Mouse (Mus musculus): ENCODE results near the gene Rasgef1b.

Rasgef1b gene

DNA sequence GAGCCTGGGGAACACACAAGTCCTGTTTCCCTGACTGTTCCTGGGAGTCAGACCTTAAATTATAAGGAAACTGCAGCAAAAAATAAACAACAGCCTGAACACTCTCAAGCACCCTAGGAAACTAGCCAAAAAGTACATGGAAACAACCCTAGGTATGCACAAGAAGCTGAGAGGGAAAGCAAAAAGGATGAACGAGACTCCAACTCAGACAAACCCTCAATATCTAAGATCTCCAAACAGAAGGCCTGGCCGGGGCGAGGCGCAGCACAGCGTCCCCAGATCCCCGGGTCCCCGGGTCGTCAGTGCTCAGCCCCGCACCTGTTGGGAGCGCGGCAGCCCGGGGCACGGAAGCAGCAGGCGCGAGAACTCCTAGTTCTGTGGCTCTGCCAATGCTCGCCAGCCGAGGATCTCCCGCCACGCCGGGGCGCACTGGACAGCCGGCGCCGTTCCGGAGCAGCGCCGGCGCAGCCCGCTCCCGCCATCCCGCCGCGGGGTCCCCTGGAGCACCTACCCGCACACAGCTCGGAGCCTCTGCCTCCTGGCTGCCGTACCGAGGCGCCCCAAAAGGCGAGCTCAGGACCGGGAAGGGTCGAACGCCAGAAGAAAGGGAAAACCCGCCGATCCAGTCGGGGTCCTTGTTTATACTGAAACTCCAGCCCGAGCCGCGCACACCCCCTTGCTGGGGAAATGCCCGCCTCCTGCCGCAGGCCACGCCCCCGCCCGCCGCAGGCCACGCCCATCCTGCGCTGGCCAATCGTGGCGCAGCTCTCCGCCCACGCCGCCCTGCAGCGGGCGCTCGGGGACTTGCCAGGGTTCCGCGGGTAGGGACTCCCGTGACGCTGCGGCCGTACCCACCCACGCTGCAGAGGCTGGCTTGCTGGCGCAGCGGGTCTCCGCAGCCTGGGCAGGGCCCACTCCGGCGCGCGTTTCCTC lies 476.4 kb downstream of the Rasgef1b start:
- peak; percentile 93 to 95 for DNase-seq (ENCODE audit: low spot score in 2 of 2)

DNA sequence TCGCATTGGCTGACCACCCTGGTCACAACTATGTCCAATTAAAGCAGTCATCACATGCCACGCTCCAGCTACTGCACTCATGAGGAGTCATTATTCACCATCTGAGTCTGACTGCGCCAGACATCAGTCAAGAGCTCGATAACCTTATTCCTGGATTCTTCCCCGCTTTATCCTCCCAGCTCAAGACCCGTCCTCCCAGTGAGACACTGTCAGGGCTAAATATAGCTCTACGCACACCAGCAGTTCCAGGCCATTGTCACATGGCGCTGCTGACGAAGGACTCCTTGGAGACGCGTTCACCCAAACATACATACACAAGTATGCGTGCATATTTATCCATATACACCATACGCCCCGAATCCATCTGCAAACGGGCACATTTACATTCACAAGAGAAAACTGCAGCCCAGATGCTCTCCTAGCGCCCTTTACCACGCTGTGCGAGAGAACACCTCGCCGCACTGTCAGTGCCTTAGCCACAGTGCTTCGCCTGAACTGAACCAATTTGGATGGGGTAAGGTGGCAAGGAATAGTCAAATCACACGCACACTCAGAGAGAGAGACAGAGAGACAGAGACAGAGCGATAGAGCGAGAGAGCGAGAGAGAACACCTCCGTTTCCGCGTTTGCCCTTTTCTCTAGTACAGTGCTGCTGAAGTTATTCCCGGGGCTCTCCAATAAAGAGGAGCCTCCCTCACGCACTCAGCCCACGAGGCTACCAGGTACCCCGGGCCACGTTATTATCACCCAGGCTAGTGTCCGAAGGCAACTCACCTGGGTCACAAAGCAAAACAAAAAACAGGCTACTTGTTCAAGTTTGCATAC lies 477.3 kb downstream of the Rasgef1b start:
- DNase-seq (ENCODE audit: low spot score in 2 of 2), result peak; percentile 35 to 39

DNA sequence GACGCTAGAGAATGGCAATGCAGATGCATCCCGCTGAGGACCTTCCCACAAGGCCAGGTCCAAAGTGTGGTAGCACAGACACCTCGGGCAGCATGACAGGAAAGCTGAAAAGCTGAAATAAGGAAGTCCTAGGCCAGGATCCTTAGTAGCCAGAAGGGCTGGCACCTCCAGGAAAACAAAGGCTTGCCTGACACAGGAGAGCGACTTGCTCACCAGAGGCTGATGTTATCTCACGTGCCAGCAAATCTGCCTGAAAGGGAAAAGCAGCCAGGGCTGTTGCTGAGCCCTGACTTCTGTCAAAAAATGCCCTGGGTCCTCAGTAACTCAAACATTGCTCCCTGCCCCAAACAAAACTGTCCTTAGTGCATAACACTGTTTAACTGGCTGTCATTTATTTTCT lies 478.0 kb downstream of the Rasgef1b start:
- no peak for DNase-seq (ENCODE audit: low spot score in 2 of 2)

DNA sequence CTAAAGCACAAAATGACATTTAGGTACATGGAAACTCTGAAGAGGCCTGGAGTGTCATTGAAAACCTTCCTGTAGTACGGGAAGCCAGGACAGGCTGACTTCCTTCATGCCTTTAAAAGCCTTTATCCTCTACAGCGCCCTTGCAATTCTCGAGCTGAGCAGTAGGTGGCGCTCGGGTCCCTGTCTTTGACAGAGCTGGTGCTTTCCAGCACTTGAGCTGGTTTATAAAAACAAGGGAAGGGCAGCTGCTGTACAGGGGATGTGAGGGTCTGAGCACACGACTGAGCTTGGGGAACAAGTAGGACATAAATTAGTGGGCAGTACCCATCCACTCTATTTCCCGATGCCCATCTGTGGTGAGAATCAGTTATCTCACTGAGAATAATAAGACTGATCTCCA lies 480.4 kb downstream of the Rasgef1b start:
- DNase-seq (ENCODE audit: low spot score in 2 of 2), result peak; percentile 99

DNA sequence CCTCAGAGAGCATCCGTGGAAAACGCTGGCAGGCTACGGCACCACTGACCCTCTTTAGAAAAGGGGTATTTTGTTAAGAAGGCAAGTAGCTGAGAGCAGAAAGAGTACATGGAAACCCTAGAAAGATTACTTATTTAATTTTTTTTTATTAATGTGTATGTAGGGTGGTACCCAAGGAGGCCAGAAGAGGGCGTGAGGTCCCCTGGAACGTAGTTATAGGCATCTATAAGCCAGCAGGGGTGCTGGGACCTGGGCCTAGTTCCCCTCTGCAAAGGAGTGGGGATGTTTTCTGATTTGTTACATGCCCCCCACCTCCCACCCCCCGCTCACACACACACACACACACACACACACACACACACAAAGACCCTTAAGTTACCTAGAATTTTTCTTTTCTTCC lies 480.9 kb downstream of the Rasgef1b start:
- no peak for DNase-seq (ENCODE audit: low spot score in 2 of 2)

DNA sequence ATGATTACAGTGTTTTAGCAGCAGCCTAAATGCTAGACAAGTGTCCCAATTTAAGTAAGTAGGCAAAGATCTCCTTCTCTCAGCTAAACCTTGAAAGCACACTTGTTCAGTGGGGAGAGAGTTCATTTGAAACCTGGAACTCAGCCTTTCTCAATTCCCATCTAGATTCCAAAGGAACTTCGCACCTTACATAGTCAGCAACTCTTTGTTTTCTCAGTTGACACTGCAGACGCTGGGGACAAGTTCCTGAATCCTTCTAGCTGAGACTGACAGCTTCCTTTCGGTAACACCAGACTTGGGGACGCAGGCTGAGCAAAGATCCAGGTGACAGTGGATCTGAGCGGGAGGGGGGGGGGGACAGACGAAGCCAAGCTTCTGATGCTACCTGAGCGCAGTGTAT lies 481.4 kb downstream of the Rasgef1b start:
- no peak for DNase-seq (ENCODE audit: low spot score in 2 of 2)

DNA sequence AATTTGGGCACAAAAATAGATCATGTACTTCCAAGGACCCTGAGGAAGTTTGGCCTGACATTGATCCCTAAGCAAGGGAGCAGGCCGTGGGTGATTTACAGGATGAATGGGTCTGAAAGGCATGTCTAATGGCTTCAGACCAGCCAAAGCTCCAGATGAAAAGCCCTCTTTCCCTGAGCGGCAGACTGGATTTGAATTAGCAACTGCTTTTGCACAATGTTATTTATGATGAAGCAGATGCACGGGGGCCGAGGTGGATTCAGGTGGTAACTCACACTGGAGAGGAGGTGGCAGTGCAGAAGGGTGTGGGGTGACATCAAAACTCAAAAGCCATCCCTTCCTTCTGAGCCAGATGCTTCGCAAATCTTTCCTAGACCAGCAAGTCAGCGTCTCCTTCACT lies 481.9 kb downstream of the Rasgef1b start:
- peak in 1 of 2 experiments; percentile 27 for DNase-seq (ENCODE audit: low spot score in 2 of 2)

DNA sequence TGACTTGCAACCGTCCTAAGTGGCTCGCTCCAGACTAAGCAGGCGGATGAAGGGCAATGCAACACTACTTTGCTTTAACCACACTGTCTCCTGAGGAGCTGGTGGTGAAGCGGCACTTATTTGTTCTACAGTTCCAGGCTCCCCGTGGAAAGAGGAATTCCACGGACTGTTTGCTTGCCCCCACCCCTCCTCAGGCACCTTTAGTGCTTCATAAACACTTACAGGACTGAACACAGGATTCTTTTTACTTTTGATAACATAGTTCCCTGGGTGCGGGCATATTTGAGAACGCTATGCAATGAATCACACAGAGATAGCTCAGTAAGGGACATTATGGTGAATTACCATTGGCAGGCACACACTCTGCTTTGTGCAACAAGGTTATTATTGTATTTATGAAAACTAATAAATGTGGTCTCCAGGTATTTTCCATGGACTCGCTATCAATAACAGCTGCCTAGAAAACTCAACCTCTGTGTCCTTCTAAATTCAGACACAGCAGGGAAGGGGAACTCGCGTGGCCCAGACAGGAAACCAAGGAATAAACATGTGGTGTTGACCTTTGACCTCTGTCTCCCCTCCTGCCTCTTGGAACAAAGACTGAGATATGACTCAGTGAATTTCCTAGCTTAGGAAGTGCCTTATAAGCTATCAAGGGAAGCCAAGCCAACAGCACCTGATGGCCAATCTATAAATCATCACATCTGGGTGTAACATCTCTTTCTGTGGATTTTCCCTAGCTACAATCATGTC lies 486.7 kb downstream of the Rasgef1b start:
- no peak for DNase-seq (ENCODE audit: low spot score in 2 of 2)

DNA sequence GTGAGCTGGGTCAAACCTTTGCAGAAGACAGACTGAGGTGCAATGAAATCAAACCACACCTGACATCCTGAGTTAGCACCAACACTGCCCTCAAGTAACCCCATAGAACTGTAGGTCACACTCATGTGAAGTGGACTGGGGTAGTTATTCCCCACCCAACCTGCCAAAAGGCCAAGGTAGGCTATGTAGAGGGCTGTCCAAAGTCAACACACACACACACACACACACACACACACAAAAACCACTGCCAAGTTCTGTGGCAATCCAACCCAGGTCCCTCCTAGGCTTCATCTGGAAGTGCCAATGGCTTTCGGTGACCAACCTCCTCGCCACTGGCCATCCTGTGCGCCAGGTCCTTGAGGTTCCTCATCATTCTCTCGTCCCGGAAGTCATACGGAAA lies 488.4 kb downstream of the Rasgef1b start:
- no peak for DNase-seq (ENCODE audit: low spot score in 2 of 2)

DNA sequence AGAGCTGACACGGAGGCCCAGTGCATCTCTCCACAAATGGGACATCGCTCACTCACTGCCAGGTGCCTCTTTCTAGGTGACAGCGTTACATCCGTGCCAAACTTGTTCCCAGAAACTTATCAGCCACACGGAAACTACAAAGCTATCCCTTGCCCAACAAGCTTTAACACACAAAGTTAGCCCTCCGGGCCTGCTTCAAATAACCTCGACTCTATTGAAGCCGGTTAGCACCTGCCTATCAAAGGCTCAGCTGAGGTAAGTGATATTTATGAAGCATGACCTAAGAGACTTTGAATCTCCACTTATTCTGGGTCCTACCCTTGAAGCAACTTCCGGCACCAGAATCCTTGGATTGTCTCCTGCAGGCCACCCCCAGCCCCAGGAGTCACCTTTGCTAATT lies 489.2 kb downstream of the Rasgef1b start:
- DNase-seq (ENCODE audit: low spot score in 2 of 2), result no peak

DNA sequence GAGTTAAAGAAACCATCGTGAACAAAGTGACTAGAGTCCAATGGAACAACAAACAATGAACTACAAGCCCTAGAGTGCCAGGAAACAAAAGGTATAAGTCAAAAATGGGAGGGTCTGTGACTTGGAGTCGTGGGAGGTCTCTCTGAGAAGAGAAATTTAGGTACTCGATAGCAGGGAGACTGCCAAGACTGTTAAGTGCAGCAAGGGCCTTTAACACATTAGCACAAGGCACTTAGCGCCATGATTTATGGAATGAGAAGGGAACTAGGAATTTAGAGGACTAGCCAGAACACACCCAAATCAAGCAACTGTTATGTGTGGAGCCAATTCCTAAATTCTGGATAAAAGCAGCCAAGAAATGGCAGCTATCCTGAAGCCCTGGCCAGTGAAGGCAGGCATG lies 490.7 kb downstream of the Rasgef1b start:
- DNase-seq (ENCODE audit: low spot score in 2 of 2), result no peak

DNA sequence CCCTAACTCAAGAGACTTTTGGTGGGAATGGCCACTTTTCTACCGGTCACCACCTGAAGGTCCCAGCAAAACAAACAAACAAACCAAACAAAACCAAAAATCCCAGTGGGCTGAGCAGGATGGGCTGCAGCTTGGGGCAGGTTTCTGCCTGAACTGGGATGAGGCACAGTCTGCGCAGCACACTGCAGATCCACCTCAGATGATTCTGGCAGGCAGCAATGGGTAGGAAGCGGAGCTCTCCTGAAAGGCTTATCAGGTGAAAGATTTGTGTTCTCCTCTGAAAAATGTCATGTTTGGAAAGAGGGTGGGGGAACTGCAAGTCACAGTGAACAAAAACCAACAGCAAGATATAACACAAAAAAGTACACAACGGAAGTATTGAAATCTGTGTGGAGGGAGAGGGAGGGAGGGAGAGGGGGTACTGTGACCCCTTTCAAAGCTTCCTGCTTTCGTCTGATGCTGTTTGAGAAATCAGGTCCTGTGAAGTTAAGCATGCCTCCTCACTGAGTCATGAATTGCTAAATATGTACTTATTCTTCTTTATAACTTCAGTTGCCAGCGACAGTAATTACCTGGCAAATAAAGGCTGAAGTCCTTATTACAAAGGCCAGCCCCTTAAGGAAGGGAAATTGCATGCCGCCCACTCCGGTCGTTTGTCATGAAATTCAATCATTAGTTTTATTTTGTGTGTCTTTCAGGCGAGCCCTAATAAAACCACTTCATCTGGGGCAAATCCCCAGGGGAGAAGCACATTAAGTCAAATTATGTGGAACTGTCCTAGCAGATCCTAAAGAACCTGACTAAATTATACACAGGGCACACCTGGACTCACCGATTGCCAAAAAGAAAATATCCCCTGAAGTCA lies 491.7 kb downstream of the Rasgef1b start:
- DNase-seq (ENCODE audit: low spot score in 2 of 2), result no peak

DNA sequence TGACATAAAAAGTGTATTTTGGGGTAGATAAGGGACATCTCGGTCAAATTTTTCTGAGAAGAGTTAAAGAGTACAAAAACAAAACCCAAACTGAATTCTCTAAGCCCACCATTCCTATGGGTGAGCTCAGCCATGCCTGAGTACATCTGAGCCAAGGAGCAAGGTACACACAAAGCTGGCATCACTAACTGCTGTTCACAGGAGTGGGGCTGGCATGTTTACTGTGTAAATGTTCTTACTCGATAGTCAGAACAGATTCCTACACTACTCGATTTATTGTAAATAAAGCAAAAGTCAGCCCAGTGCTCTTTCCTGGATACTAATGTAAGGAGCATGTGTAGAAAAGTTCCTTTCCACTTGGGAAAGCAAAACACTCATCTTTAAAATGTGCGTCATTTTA lies 492.4 kb downstream of the Rasgef1b start:
- DNase-seq (ENCODE audit: low spot score in 2 of 2), result no peak

DNA sequence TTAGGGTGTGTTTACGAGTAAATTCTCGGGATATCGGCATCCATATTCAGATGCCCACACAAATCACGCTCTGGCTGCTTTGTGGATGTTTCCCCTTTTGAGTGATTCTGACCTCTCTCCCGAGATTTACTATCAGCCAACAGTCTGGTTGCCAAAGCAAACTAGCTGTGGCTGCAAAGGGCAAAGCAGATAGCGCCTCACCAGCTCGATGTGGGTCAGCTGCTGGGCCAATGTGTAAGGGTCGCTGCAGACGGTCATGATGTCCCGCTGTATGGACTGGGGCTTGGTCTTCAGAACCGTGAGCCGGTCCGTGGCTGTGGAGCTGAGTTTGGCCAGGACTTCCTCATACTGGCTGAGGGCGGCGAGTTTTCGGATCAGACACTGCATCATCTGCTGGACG lies 494.6 kb downstream of the Rasgef1b start:
- DNase-seq (ENCODE audit: low spot score in 2 of 2), result no peak

DNA sequence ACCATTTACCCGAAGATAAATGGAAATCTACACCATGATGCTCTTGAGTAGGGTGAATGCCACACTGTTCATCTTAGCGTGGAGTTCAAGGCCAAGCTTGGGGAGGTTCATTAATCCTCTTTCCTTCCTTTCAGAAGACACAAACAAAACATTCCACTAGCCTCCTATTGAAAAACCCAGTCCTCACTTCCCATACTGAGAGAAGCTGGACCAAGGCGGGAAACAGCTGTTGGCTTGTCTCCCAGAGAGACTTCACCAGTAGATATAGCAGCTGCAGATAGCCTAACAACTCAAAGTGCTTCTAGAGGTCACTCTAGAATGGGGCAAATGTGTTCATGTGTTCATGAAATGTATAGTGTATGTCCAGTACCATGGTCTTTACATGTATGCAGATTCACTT lies 495.7 kb downstream of the Rasgef1b start:
- no peak for DNase-seq (ENCODE audit: low spot score in 2 of 2)

DNA sequence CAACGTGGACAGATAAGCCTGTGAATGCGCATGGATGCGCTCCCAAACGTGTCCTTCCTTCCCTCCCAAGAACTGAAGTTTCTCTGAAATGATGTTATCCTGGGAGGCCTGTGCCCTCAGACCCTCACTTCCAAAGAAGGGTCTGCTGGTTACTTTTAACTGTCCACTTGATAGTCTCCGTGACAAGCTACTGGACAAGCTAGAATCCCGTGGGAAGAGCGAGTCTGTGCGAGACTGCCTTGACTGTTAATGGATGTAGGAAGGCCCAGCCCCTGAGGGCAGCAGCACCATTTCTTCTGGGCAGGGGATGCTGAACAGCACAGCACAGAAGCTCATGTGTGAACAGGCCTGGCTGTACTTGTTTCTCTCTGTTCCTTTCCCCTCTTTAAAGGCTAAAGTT lies 496.5 kb downstream of the Rasgef1b start:
- DNase-seq (ENCODE audit: low spot score in 2 of 2), result no peak

DNA sequence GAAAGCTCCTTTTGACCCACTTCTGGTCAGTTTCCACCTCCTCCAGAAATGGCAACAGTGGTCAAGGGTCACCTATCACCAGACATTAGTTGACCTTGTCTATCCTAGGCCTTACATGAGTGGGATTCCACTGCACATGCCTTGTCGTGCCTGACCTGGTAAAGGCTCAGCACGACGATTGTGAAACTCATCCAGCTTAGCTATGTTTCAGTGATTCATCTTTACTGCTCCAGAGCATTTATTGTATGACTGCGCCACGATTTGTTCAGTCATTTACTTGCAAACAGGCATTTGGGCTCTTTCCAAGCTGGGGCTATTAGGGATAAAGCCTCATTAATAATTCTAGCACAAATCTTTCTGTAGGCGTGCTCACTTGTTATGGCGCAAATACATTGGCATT lies 498.4 kb downstream of the Rasgef1b start:
- DNase-seq (ENCODE audit: low spot score in 2 of 2), result no peak

DNA sequence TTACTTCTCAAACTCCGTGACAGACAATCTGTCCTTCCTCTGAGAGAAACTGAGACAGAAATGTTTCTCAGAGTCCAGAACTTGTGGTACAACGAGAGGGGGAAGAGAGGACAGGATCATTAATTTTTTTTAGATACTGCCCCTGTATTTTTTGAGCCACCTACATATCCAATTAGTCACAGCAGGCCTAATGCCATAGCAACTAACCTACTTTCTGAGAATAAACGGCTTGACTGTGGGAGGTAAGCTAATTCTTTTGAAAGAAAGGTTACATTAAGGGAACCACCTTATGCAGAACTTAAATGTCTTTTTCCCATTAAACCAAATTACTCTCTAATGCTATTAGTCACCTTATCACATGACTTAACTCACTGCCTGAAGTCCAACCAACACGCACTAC lies 501.5 kb downstream of the Rasgef1b start:
- DNase-seq (ENCODE audit: low spot score in 2 of 2), result no peak

DNA sequence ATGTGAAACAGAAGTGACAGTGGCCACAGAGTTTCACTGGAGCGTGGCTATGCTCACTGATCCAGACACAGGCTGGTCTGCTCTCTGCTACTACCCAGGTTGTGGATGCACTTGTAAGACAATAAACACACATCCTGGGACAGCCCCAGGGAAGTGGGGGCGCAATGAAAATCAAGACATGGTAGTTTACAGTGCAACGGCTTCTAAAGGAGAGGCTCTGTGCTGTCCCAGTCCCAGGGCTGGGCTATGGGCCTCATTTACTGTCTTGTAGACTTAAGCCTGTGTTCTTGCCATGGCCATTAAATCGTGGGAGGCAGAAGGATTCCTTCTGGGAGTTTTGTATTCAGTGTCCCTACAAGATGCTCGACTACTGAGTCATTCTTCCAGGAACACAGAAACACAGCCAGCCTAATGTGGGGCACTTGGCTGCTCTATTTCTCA lies 504.3 kb downstream of the Rasgef1b start:
- DNase-seq (ENCODE audit: low spot score in 2 of 2), result no peak

DNA sequence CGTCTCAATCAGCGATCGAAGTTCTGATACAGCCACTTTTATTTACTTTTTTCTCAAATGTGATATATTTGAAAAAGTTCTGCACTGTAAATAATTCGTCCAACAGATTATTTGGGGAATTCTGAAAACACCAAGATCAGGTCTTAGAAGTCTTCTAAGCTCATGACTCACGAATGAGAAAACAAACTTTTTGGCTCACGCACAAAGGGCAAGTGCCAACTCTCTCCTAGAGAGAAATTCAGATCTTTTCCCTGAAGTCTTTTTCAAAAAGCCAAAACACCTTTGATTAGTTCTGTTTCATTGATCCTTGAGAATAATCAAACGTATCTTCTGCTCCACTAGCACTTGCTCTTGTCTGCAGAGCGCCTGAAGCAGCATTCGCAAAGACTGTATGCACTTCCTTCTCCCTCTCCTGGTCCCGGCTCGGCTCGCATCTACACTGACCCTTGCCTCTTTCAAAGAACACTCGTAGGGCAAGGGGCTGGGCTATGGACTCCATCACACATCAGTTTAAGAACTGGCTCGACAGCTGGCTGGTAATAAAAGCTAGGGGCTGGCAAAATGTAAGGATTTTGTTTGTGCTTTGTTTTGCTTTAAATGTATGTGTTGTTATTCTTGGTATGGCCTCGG lies 504.9 kb downstream of the Rasgef1b start:
- no peak for DNase-seq (ENCODE audit: low spot score in 2 of 2)

DNA sequence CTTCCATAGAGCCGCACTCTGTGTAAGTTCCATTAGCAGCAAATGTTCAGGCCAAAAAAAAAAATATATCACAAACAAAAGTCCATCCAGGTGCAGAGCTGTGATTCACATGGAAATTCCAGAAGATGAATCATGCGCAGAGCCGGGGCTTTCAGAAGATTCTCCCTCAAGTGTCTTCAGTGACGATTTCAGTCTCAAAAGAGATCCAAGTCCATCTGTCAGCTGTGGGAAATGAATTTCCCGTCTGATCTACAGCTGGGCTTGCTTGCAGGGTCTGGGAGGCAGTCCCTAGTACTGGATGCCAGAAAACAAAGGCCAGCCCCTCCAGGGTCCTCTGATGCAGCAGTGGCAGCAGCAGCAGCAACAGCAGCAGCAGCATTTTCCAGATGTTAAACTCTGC lies 510.5 kb downstream of the Rasgef1b start:
- DNase-seq (ENCODE audit: low spot score in 2 of 2), result no peak

Measured in frontal cortex, postnatal 25 days (tissue).